Mouse (Mus musculus): ENCODE data around the gene Adcy4. TPM values are rescaled to one million over a fixed set of nuclear protein-coding genes. Genes with fewer than 3 reads are reported as not detected.

Gene Adcy4
- total and polyA plus RNA-seq, 2 experiments from 2014 or later: 10.6 to 17.4 TPM

GRCm38 (mm10) chr14:55737086-55737687, 46.7 kb downstream of the Adcy4 start:
- Histone ChIP-seq H3K9ac (replicated peaks; ENCODE audit: low read depth, low read length) (no peak overlapping the region), H3K27me3 (ENCODE audit: control insufficient read depth, insufficient read depth, low read length) (no peaks in the 10 kb centered on the region), H3K9me3 (replicated peaks; ENCODE audit: control insufficient read depth, low read length) (no peaks in the 10 kb centered on the region), H3K4me1 (ENCODE audit: control insufficient read depth, insufficient read depth) (no peaks in the 10 kb centered on the region), H3K4me2 (ENCODE audit: low read depth, low read length) (no peak overlapping the region), H3K27ac (ENCODE audit: low read depth) (no peak overlapping the region), H3K36me3 (replicated peaks; ENCODE audit: control insufficient read depth, insufficient read depth, low read length) (peaks cover 42% of the 10 kb centered on the region), H3K4me3 (ENCODE audit: low read depth, low read length) (no peak overlapping the region)
- TF ChIP-seq CTCF (IDR thresholded peaks at IDR 0.05; ENCODE audit: low read depth) (no peak), EP300 (IDR thresholded peaks at IDR 0.05; ENCODE audit: low read depth) (no peak)
- DNase-seq (ENCODE audit: low spot score): no peak
- ATAC-seq (ENCODE audit: insufficient read depth, low read depth): no peak
- 87% methylated on average over 9 of the region's 9 CpGs for WGBS

- H3K4me1 ChIP-seq (ENCODE audit: control insufficient read depth, insufficient read depth): no peaks in the 10 kb centered on the region
- 74% methylated on average over 4 of the region's 4 CpGs for WGBS
- no peaks in the 10 kb centered on the region for H3K27me3 ChIP-seq (ENCODE audit: control insufficient read depth, insufficient read depth, low read length)
- ATAC-seq (ENCODE audit: insufficient read depth, low read depth) (no peak), DNase-seq (ENCODE audit: low spot score) (no peak)
- H3K27ac ChIP-seq (ENCODE audit: low read depth): no peak overlapping the region
- no peaks in the 10 kb centered on the region for H3K9me3 ChIP-seq (replicated peaks; ENCODE audit: control insufficient read depth, low read length)
- TF ChIP-seq EP300 (IDR thresholded peaks at IDR 0.05; ENCODE audit: low read depth) (no peak), CTCF (IDR thresholded peaks at IDR 0.05; ENCODE audit: low read depth) (no peak)
- no peak overlapping the region for H3K9ac ChIP-seq (replicated peaks; ENCODE audit: low read depth, low read length)
- no peak overlapping the region for H3K4me2 ChIP-seq (ENCODE audit: low read depth, low read length)
- peaks cover 29% of the 10 kb centered on the region for H3K36me3 ChIP-seq (replicated peaks; ENCODE audit: control insufficient read depth, insufficient read depth, low read length)
- H3K4me3 ChIP-seq (ENCODE audit: low read depth, low read length): no peak overlapping the region
Measured at GRCm38 (mm10) chr14:55735758-55736157, 48.1 kb downstream of the Adcy4 start.

- no peak for DNase-seq (ENCODE audit: low spot score)
- 50% methylated on average over 3 of the region's 3 CpGs for WGBS
- TF ChIP-seq EP300 (IDR thresholded peaks at IDR 0.05; ENCODE audit: low read depth) (no peak), CTCF (IDR thresholded peaks at IDR 0.05; ENCODE audit: low read depth) (no peak)
Measured at GRCm38 (mm10) chr14:55735334-55735733, 48.6 kb downstream of the Adcy4 start.

GRCm38 (mm10) chr14:55734869-55735268, 49.0 kb downstream of the Adcy4 start:
- H3K9me3 ChIP-seq (replicated peaks; ENCODE audit: control insufficient read depth, low read length): no peaks in the 10 kb centered on the region
- H3K4me3 ChIP-seq (ENCODE audit: low read depth, low read length): no peak overlapping the region
- no peaks in the 10 kb centered on the region for H3K4me1 ChIP-seq (ENCODE audit: control insufficient read depth, insufficient read depth)
- H3K9ac ChIP-seq (replicated peaks; ENCODE audit: low read depth, low read length): no peak overlapping the region
- no peak overlapping the region for H3K27ac ChIP-seq (ENCODE audit: low read depth)
- H3K4me2 ChIP-seq (ENCODE audit: low read depth, low read length): no peak overlapping the region
- no peaks in the 10 kb centered on the region for H3K27me3 ChIP-seq (ENCODE audit: control insufficient read depth, insufficient read depth, low read length)
- WGBS: 68% methylated on average over 7 of the region's 7 CpGs
- TF ChIP-seq CTCF (IDR thresholded peaks at IDR 0.05; ENCODE audit: low read depth) (no peak), EP300 (IDR thresholded peaks at IDR 0.05; ENCODE audit: low read depth) (no peak)
- peaks cover 20% of the 10 kb centered on the region for H3K36me3 ChIP-seq (replicated peaks; ENCODE audit: control insufficient read depth, insufficient read depth, low read length)
- ATAC-seq (ENCODE audit: insufficient read depth, low read depth) (no peak), DNase-seq (ENCODE audit: low spot score) (no peak)

More at GRCm38 (mm10) chr14:55735334-55735733, 48.6 kb downstream of the Adcy4 start:
- Histone ChIP-seq H3K4me2 (ENCODE audit: low read depth, low read length) (no peak overlapping the region), H3K27ac (ENCODE audit: low read depth) (no peak overlapping the region), H3K27me3 (ENCODE audit: control insufficient read depth, insufficient read depth, low read length) (no peaks in the 10 kb centered on the region), H3K9ac (replicated peaks; ENCODE audit: low read depth, low read length) (no peak overlapping the region), H3K9me3 (replicated peaks; ENCODE audit: control insufficient read depth, low read length) (no peaks in the 10 kb centered on the region), H3K4me3 (ENCODE audit: low read depth, low read length) (no peak overlapping the region), H3K36me3 (replicated peaks; ENCODE audit: control insufficient read depth, insufficient read depth, low read length) (peaks cover 25% of the 10 kb centered on the region), H3K4me1 (ENCODE audit: control insufficient read depth, insufficient read depth) (no peaks in the 10 kb centered on the region)
- no peak for ATAC-seq (ENCODE audit: insufficient read depth, low read depth)

GRCm38 (mm10) chr14:55733889-55734288, 50.0 kb downstream of the Adcy4 start:
- Histone ChIP-seq H3K36me3 (replicated peaks; ENCODE audit: control insufficient read depth, insufficient read depth, low read length) (peaks cover 11% of the 10 kb centered on the region), H3K9me3 (replicated peaks; ENCODE audit: control insufficient read depth, low read length) (no peaks in the 10 kb centered on the region), H3K27ac (ENCODE audit: low read depth) (no peak overlapping the region), H3K27me3 (ENCODE audit: control insufficient read depth, insufficient read depth, low read length) (no peaks in the 10 kb centered on the region), H3K9ac (replicated peaks; ENCODE audit: low read depth, low read length) (no peak overlapping the region), H3K4me2 (ENCODE audit: low read depth, low read length) (no peak overlapping the region), H3K4me3 (ENCODE audit: low read depth, low read length) (no peak overlapping the region), H3K4me1 (ENCODE audit: control insufficient read depth, insufficient read depth) (no peaks in the 10 kb centered on the region)
- DNase-seq (ENCODE audit: low spot score) (no peak), ATAC-seq (ENCODE audit: insufficient read depth, low read depth) (no peak)
- 57% methylated on average over 10 of the region's 10 CpGs for WGBS
- no peak for TF ChIP-seq CTCF (IDR thresholded peaks at IDR 0.05; ENCODE audit: low read depth)
- no peak for TF ChIP-seq EP300 (IDR thresholded peaks at IDR 0.05; ENCODE audit: low read depth)

- DNase-seq (ENCODE audit: low spot score) (no peak), ATAC-seq (ENCODE audit: insufficient read depth, low read depth) (no peak)
- TF ChIP-seq CTCF (IDR thresholded peaks at IDR 0.05; ENCODE audit: low read depth) (no peak), EP300 (IDR thresholded peaks at IDR 0.05; ENCODE audit: low read depth) (no peak)
- Histone ChIP-seq H3K4me2 (ENCODE audit: low read depth, low read length) (no peak overlapping the region), H3K4me1 (ENCODE audit: control insufficient read depth, insufficient read depth) (no peaks in the 10 kb centered on the region), H3K27me3 (ENCODE audit: control insufficient read depth, insufficient read depth, low read length) (no peaks in the 10 kb centered on the region), H3K4me3 (ENCODE audit: low read depth, low read length) (no peak overlapping the region), H3K36me3 (replicated peaks; ENCODE audit: control insufficient read depth, insufficient read depth, low read length) (no peaks in the 10 kb centered on the region), H3K27ac (ENCODE audit: low read depth) (no peak overlapping the region), H3K9me3 (replicated peaks; ENCODE audit: control insufficient read depth, low read length) (no peaks in the 10 kb centered on the region), H3K9ac (replicated peaks; ENCODE audit: low read depth, low read length) (no peak overlapping the region)
- 71% methylated on average over 7 of the region's 7 CpGs for WGBS
Measured at GRCm38 (mm10) chr14:55730531-55731032, 53.3 kb downstream of the Adcy4 start.
